Mouse (Mus musculus) liver, adult 2 months (tissue): ENCODE data around the gene Ky.

Experiments
- CTCF ChIP-seq: fragments of 200-500 bp; IDR thresholded peaks from 2 replicates; pipeline ENCODE4 v1.5.1; 2011; ENCODE audit warnings: low read depth, low read length, control low read depth
- POLR2A ChIP-seq: fragments of 200-500 bp; IDR thresholded peaks from 2 replicates; pipeline ENCODE4 v1.6.1; 2011; ENCODE audit warnings: low read length, control low read depth; ENCODE audit not compliant: insufficient read depth; ENCODE audit errors: extremely low read depth

DNA sequence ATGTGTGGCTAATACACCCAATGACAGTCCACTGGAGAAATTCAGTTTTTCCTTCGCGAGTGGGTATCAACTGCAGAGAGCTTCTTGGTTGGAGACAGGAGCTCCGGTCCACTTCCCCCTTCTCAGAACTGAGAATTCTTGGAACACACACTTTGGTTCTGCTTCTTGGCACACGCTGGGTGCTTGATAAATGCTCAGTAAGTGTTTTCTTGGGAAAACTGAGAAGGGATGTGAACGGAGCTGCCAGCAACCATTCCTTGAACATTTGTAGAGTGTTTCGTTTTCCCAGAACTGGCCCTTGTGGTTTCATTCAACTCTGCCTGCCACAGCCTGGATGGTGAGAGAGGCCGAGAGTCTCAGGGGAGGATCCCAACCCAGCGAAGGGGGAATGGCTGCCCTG, 43.7 kb downstream of the Ky start:
- TF ChIP-seq POLR2A = no peak
- no peak for TF ChIP-seq CTCF
